Mouse (Mus musculus): ENCODE data around the gene Cacna1f. TPM values are rescaled to one million over a fixed set of nuclear protein-coding genes. Genes with fewer than 3 reads are reported as not detected.

Cacna1f gene
- total RNA-seq, 2 experiments from 2014 or later: not detected

GRCm38 (mm10) chrX:7672739-7673138 is 65.9 kb downstream of the Cacna1f start:
- DNase-seq: no peak
- intact Hi-C loops (cut with DNase I): no loop called here

GRCm38 (mm10) chrX:7673578-7674281 is 66.8 kb downstream of the Cacna1f start:
- no peak for DNase-seq
- intact Hi-C loops (cut with DNase I): no loop called here

DNA sequence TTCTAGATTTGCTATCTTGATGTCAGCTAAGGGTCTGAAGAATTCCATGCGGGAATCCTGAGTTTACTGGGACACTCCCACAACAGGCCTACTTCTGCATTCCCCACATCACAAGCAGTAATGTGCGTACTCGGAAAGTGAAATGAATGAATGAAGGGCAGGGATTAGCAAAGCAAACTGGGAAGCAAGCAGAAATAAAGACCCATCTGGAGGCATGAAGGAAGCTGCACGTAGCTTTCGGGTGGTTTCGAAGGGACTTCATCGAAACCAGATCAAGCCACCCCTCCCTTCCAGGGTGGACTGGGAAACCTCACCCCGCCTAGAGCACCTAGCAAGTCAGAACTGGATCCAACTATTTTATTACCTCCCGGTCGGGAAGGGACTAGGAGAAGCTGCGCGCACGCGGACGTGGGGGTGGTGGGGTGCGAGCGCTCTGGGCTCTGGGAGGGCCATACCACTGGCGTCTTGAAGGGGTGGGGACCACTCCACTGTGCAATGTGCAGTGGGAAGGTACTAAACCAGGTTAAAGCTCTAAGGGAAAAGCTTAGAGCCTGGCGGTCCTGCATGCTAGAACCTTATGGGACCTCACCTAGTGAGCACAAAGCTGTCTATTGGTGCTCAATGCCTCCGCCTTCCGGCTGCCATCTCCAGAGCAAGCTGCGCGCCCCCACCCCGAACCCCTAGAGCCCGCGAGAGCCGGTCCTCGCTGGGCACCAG is 67.6 kb downstream of the Cacna1f start:
- no peak for DNase-seq
- intact Hi-C loops (cut with DNase I): no loop called here

DNA sequence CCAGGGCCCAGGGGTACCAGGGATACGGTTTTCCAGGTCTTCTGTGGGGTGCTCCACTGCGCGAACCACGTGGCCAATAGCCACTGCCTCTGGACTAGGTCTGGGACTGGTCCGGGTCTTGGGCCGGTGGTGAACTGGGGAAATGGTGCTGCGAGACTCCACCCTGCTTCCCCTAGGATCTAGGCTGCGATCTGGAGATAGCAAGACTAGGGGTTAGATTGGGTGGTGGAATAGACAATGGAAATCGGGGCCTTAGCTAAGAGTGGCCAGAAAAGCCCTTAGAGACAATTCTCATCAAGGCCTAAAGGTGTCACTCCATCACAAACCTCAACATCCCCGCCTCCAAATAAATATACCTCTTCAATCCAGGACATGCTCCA is 68.1 kb downstream of the Cacna1f start:
- intact Hi-C loops (cut with DNase I): loop anchor here (5.0 kb wide), 1 partner anchor 1273 kb away; no protein-coding TSS in a partner anchor
- no peak for DNase-seq

DNA sequence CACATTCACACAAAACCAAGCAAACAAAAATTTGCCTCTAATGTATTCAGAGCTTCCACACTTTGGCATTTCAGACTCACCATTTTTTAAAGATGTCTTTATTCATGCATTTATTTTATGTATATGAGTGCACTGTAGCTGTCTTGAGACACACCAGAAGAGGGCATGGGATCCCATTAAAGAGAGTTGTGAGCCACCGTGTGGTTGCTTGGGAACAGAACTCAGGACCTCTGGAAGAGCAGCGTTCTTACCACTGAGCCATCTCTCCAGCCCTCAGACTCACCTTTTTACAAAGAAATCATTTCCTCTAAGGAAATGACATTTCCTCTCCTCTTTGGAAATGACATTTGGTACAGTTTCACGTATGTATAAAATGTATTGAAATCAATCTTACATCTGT is 72.1 kb downstream of the Cacna1f start:
- intact Hi-C loops (cut with DNase I): loop anchor here (2.0 to 5.0 kb wide), 2 partner anchors 30 to 1277 kb away; no protein-coding TSS in a partner anchor
- no peak for DNase-seq

DNA sequence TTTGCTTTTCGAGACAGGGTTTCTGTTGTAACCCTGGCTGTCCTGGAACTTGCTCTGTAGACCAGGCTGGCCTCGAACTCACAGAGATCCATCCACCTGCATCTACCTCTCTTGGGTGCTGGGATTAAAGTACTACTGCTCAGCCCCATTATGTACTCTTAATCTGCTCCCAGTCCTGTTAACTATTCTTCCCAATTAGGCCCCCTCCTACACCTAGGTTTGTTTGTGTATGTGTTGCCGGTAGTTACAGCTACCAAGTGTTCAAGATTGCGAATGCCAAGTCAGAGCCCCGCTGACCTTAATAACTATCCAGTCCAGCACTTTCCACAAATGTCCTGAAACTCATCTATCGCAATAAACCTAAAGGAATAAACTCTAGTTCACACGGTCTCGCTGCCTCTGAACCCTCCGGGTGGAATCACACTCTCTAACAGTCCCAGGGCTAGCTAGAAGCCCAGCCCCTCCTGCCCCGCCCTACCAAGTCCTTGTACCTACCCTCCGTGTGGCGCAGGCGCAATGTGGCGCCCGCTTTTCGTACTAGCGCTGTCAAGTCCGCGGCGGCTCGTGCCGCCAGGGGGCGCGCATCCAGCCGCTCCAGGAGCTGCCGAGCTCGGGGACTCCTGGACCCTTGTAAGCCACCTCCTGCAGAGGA is 72.6 kb downstream of the Cacna1f start:
- intact Hi-C loops (cut with DNase I): loop anchor here (2.0 to 5.0 kb wide), 2 partner anchors 31 to 1277 kb away; no protein-coding TSS in a partner anchor

GRCm38 (mm10) chrX:7680057-7680412 is 73.2 kb downstream of the Cacna1f start:
- DNase-seq: no peak
- intact Hi-C loops (cut with DNase I): no loop called here

More for the DNA sequence above, 72.6 kb downstream of the Cacna1f start:
- peak; percentile 88 to 91 for DNase-seq

DNA sequence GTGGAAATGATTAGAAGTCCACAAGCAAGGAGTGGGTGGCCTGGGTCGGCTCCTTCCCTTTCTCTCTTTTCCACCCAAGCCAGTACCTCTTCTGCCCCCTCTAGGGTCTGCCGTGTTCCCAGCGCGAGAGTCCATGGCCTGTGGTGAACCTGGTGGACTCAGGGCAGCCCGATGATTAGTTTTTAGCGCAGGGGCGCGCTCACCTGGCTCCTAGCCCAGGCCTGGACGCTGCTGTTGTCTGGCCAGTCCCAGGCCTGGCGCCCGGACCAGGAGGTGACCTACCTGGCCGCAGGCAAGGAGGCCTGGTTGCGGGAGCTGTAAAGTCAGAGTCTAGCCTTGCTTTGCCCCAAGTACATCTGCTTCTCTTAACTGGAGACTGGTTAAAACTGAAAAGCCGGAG is 74.0 kb downstream of the Cacna1f start, which contains the start of gene Magix:
Gene Magix (minus strand): TSS at position 388 of the 400 bp plus-strand sequence.
- intact Hi-C loops (cut with DNase I): no loop called here
- peak; percentile 43 to 46 for DNase-seq

Other genes starting within 250 kb of the Cacna1f start
- under 1 TPM; 0.76 to 0.92 TPM for gene Usp27x, start 231.3 kb upstream of the Cacna1f start, total RNA-seq (2021)
- gene Foxp3, start 33.4 kb upstream of the Cacna1f start, total RNA-seq (2021): not detected
- gene Ppp1r3f, start 32.8 kb upstream of the Cacna1f start, total RNA-seq (2021): 1 to 10 TPM; 2.0 to 3.0 TPM
- gene Ccdc22, start 1.6 kb upstream of the Cacna1f start, total RNA-seq (2021): 10 to 100 TPM; 10.8 to 10.9 TPM
- gene Syp, start 31.4 kb downstream of the Cacna1f start, total RNA-seq (2021): 1 to 10 TPM; 1.0 to 2.6 TPM
- 10 to 100 TPM; 17.0 to 26.0 TPM for gene Prickle3, start 50.2 kb downstream of the Cacna1f start, total RNA-seq (2021)
- 10 to 100 TPM; 48.4 to 62.1 TPM for gene Plp2, start 64.3 kb downstream of the Cacna1f start, total RNA-seq (2021)
- gene Magix, start 74.2 kb downstream of the Cacna1f start, total RNA-seq (2021): 10 to 100 TPM; 25.2 to 33.2 TPM
- gene Gpkow, start 90.0 kb downstream of the Cacna1f start, total RNA-seq (2021): 10 to 100 TPM; 19.1 to 21.4 TPM
- 10 to 100 TPM; 46.3 to 55.4 TPM for gene Wdr45, start 107.2 kb downstream of the Cacna1f start, total RNA-seq (2021)
- gene Gm45208, start 115.2 kb downstream of the Cacna1f start, total RNA-seq (2021): under 1 TPM in 1 of 2 experiments, not detected in 1; 0.68 TPM
- 1 to 10 TPM; 5.4 to 5.7 TPM for gene Praf2, start 121.4 kb downstream of the Cacna1f start, total RNA-seq (2021)
- 1 to 10 TPM in 1 of 2 experiments, under 1 TPM in 1; 0.42 to 1.8 TPM for gene Ccdc120, start 143.8 kb downstream of the Cacna1f start, total RNA-seq (2021)
- 10 to 100 TPM; 14.3 to 17.3 TPM for gene Tfe3, start 155.5 kb downstream of the Cacna1f start, total RNA-seq (2021)
- 10 to 100 TPM; 25.1 to 25.4 TPM for gene Gripap1, start 182.7 kb downstream of the Cacna1f start, total RNA-seq (2021)
- gene Kcnd1, start 215.2 kb downstream of the Cacna1f start, total RNA-seq (2021): under 1 TPM; 0.19 to 0.28 TPM
- gene Otud5, start 234.3 kb downstream of the Cacna1f start, total RNA-seq (2021): 10 to 100 TPM; 26.1 to 27.8 TPM